Mouse (Mus musculus) Patski (cell line): ENCODE data around the gene Crebzf. TPM values are rescaled to one million over a fixed set of nuclear protein-coding genes. Genes with fewer than 3 reads are reported as not detected.

Experiments
- ATAC-seq: fragments of 100-300 bp; one replicate; pipeline ENCODE4 v1.8.0; 2021
- CTCF ChIA-PET: fragments of 350-600 bp; sonication (Branson Sonifier 250); formaldehyde crosslinking; loops from one replicate; lab custom pipeline; 2022; ENCODE audit warnings: inconsistent platforms; lab: Charles Lee
- POLR2A ChIA-PET: fragments of 350-600 bp; sonication (Branson Sonifier 250); formaldehyde crosslinking; loops from one replicate; lab custom pipeline; 2022; ENCODE audit warnings: antibody characterized with exemption, inconsistent platforms; lab: Charles Lee
- DNase-seq: peaks from one replicate; pipeline ENCODE4 v3.0.0-alpha.2; 2011; ENCODE audit warnings: low read depth, low spot score
- H3K27me3 ChIP-seq: fragments of 371-371 bp; one replicate; pipeline ENCODE4 v1.5.1; 2021
- CTCF ChIP-seq: fragments of 100-300 bp; IDR thresholded peaks from one replicate; pipeline ENCODE4 v1.5.1; 2021
- in situ Hi-C: fragments of 300-500 bp; cut with MboI; formaldehyde crosslinking; loops from 3 replicates; pipeline ENCODE4 v1.11.1; 2018; ENCODE audit warnings: low pct_unique_long_range_greater_than_20kb, mixed read lengths
- polyA plus RNA-seq: library from polyadenylated mRNA; unstranded; gene quantifications from one replicate; pipeline ENCODE4 v1.2.3, GENCODE M21; 2021

Gene Crebzf
- polyA plus RNA-seq, 1 experiment from 2014 or later, result 79.7 TPM

GRCm38 (mm10) chr7:90475793-90476312 lies 33.3 kb downstream of the Crebzf start, which contains the start of gene Tmem126b:
Gene Tmem126b (minus strand): TSS chr7:90476001.
- in situ Hi-C loops, result no loop called here
- CTCF ChIA-PET, result no interaction called here
- peaks cover 7% of the 10 kb centered on the region for H3K27me3 ChIP-seq
- TF ChIP-seq CTCF, result no peak
- peak; percentile 87 for DNase-seq
- ATAC-seq, result peak; percentile 100
- POLR2A ChIA-PET, result no interaction called here

GRCm38 (mm10) chr7:90476313-90477245 lies 34.0 kb downstream of the Crebzf start, which contains the start of gene Dlg2:
Gene Dlg2 (plus strand): TSS chr7:90476672.
- in situ Hi-C loops, result no loop called here
- TF ChIP-seq CTCF, result no peak
- H3K27me3 ChIP-seq, result peaks cover 7% of the 10 kb centered on the region
- ChIA-PET POLR2A (no interaction called here), CTCF (no interaction called here)
- DNase-seq (no peak), ATAC-seq (peak; percentile 40)

GRCm38 (mm10) chr7:90482607-90483006 lies 40.1 kb downstream of the Crebzf start:
- POLR2A ChIA-PET, result no interaction called here
- ATAC-seq (no peak), DNase-seq (no peak)
- TF ChIP-seq CTCF, result no peak
- CTCF ChIA-PET, result interaction anchor here (1.1 kb wide), 1 partner anchor 10 kb away, joined by 3 read pairs; no protein-coding TSS in a partner anchor
- peaks cover 7% of the 10 kb centered on the region for H3K27me3 ChIP-seq
- in situ Hi-C loops, result no loop called here

Other genes starting within 250 kb of the Crebzf start
- gene Ccdc83, start 177.0 kb upstream of the Crebzf start, polyA plus RNA-seq, result not detected
- gene Sytl2, start 140.5 kb upstream of the Crebzf start, polyA plus RNA-seq, result 214 TPM
- 0.65 TPM for gene Ccdc89, start 16.2 kb upstream of the Crebzf start, polyA plus RNA-seq
- gene Tmem126a, start 14.5 kb downstream of the Crebzf start, polyA plus RNA-seq, result 82.5 TPM
- 12.9 TPM for gene Tmem126b, start 33.3 kb downstream of the Crebzf start, polyA plus RNA-seq
- gene Dlg2, start 33.9 kb downstream of the Crebzf start, polyA plus RNA-seq, result 1.5 TPM